Mouse (Mus musculus): Measurements from ENCODE around the gene Fchsd2.
"Not testable (repeated sequence)": the region's sequence is repeated elsewhere in the genome, so short reads cannot be mapped to it uniquely, and the experiment has no call there.

Gene Fchsd2

DNA sequence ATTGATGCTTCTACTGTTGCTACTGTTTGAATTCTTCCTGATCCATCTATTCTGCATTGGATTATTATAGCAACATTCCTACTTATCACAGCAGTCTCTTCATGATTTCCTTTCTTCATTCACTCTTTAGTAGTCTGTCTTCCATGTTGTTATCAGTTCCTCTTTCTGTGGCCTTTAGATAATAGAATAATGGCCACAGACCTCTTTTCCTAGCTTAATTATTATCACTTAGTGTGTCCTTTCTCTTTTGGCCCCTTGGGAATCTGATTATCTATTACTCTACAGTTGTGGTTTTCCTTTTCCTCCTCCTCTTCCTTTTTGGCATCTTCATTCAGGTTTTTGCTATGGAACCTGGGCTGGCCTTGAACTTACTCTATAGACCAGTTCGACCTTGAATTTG is 21.7 kb downstream of the Fchsd2 start:
- DNase-seq (ENCODE audit: low spot score), result no peak

DNA sequence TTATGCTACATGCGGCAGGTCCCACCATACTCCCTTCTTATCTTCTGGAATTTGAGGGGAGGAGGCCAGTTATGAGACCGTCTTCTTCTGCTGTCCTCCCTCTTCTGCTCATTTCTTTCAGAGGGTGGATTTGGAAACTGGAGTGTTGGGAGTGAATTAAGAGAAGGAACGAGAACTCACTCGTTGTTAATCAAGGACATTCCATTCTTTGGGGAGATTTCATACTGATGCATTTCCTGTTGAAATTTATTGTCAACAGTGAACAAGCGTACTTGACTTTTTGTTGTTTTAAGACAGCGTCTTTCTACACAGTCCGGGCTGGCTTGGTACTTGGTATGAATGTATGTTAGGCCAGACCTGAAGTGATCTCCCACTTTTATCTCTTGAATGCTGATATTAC is 26.7 kb downstream of the Fchsd2 start:
- no peak for DNase-seq (ENCODE audit: low spot score)

DNA sequence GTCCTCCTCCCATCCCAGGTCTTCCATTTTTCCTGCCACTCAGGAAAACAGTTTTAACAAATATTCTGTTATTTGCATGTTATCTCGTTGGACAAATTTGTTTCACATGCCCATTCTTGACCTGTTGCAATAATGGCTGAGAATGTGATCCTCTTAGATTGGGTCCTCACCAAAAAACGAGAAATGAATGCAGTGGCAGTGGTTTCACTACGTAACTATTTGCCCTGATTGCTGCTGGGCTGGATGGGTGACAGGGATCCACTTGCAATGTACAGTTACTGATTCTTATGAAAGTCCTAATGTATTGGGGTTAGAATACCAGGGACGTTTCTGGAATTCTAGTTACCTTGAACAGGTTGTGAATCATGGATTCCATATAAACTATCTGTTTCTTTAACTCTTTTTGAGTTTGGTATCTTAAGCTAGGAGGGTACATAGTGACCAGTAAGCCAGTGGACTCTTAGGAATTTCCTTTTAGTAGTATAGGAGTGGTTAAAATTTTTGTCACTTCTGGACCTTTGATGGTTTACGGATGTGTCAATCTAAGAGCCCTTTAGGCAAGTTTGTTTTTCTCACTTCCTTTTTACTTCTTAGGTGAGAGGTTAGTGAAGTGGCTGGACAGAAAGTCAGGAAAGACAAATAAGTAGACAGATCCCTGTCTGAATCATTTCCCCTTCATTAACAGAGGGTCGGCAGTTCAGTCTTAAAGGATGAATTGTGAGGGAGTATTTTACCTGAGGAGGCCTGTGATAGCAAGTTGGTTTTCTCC is 31.1 kb downstream of the Fchsd2 start:
- no peak for DNase-seq (ENCODE audit: low spot score)

DNA sequence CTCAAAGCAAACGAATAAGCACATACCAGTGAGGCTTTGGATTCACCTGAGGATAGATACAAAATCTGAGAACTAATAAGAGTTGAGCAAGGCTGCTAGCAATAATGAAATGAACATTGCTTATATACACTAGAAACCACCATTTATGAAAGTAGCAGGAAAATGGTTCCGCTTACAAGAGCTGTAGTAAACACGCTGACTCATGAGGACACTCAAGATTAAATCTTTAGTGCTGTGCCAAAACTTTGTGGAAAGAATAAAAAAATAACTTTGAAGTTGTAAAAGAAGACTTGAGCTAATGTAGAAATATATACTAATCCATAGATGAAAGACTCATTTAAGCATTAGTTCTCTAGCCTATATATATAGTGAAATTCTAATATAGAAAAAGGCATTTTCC is 35.1 kb downstream of the Fchsd2 start:
- no peak for DNase-seq (ENCODE audit: low spot score)

DNA sequence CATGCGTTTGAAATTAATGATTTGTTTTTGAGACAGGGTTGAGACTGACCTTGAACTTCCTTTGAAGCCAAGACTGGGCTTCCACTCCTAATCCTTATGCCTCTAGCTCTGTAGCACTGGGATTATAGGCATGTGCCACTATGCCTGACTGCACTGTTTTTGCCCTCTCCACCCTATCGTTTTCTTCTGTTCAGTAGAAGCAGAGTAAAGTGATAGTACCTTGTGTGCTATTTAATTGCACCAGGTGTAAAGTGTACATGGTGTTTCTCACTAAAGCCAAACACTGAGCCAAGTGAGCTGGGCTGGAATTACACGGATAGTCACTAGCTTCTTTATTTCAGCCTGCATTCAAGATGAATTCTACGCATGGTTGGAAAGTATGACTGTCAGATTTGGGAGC is 35.9 kb downstream of the Fchsd2 start:
- no peak for DNase-seq (ENCODE audit: low spot score)

DNA sequence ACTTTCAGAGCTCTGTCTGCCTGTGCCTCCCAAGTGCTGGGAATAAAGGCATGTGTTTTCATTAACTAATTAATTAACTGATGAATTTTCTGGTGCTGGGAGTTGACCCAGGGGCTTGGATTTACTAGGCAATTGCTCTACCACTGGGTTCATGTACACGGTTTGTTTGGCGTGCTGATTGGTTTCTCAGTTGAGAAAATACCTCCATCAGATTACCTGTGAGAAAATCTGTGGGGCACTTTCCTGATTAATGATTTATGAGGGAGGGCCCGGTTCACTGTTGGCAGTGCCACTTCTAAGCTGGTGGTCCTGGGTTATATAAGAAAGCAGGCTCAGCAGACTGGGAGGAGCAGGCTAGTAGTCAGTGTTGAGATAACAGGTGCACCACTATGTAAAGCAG is 38.0 kb downstream of the Fchsd2 start:
- DNase-seq (ENCODE audit: low spot score), result no peak

DNA sequence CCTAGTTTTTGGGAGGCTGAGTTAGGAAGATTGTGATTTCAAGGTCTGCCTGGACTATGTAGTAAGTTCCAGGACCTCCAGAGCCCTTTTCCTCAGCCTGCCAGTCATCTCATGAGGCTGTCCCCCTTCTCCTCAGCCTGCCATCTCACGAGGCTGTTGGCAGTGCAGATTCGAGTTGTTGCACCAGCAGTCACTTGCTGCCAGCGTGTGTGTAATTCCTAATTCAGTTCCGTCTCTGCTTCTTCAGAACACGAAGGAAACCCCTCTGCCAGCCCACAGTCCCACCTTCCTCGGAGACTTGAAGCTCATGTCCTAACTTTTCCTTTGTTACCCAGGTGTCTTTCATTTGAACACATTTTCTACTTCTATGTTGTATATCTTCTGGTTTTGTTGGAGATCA is 38.6 kb downstream of the Fchsd2 start:
- DNase-seq (ENCODE audit: low spot score), result no peak

DNA sequence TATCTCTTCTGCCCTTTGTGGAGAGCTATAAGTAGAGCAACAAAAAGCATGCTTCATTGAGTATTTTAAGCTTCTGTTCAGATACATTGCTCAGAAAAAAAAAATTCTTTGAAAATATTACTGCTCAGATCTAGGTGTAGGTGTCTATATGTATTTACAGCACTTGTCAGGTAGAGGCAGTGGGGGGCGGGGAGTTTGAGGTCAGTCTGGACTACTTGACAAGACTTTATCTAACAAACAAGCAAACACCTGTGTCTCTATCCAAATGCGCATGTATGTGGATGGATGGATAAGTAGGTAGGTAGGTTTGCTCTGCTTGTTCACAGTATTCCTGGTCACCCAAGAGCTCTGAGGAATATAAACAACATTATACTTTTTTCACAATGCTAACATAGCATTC is 40.9 kb downstream of the Fchsd2 start:
- no peak for DNase-seq (ENCODE audit: low spot score)

DNA sequence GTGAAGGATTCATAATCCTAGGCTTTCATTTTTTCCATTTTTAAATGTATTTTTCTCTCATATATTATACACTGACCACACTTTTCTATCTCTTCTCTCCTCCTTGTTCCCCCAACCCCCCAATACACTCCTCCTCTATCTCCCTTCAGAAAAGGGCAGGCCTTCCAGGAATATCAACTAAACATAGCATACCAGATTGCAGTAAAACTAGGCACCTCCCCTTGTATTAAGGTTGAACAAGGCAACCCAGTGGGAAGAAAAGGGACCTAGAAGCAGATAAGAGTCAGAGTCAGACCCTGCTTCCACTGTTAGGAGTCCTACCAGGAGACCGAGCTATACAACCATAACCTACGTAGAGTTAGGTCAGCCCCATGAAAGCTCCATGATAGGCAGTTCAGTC is 41.5 kb downstream of the Fchsd2 start:
- no peak for DNase-seq (ENCODE audit: low spot score)

DNA sequence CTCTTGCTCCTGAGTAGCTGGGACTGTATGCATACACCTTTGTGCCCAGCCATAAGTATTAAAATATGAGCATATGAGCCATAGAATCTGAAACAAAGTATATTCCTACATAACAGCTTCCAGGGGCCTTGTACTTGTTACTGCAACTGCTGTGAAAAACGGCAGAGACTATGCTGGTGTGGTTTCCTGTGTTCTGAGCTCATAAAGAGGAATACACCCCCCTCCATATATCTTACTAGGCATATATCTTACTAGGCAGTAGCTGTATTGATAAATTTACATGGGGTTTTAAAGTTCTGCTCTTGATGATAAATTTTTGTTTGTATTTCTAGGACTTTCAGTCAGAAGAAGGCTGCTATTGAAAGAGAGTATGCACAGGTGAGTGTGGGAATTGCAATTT is 46.2 kb downstream of the Fchsd2 start:
- DNase-seq (ENCODE audit: low spot score), result no peak

DNA sequence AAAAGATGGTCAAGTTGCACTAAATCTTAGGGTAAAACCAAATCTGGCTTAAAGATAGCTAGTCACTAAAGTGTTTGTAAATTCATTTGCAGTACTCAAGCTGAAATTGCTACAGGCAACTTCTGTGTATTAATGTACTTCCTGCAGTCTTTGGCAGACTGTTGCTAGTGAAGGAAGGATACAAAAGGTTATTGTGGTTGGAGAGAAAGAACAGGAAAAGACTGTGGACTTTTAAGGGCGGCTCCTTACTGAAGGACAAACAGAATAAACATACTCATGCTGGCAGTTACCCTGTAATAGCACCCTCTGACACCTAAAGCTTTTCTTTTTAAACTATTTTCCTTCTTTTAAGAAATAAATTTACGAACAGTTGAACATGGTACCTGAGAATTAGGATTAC is 50.2 kb downstream of the Fchsd2 start:
- no peak for DNase-seq (ENCODE audit: low spot score)

DNA sequence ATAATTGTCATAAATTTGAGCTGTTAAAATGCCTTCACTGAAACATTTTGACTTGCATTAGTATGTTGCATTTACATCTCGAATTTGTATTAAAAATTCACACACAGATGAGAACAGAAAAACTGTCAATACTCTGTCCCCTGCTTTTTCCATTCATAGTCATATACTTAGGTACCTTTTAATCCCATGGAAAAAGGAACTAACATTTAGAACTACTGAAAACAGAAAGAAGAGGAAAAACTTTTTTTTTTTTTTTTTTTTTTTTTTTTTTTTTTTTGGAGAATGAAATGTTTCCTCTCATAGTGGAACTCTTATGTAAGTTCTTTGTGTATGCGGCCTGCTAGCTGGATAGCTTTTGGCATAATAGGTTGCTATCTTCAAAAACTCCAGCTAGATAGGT is 51.6 kb downstream of the Fchsd2 start:
- no peak for DNase-seq (ENCODE audit: low spot score)

DNA sequence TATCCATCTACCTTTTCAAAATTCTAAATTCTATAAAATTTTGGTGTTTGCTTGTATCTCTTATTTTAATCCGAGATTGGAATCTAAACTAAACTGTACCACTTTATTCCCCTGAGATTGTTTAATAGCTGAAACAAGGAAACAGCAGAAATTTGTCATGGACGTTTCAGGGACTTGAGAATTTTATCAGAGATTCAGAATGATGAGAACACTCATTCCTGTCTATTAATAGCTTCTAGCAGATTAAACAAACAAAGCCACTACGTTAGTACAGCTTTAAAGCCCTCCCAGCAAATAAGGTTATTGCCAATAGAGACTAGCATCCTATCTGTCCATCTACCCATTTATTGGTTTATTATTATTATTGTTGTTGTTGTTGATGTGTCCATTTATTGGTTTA is 56.4 kb downstream of the Fchsd2 start:
- no peak for DNase-seq (ENCODE audit: low spot score)

DNA sequence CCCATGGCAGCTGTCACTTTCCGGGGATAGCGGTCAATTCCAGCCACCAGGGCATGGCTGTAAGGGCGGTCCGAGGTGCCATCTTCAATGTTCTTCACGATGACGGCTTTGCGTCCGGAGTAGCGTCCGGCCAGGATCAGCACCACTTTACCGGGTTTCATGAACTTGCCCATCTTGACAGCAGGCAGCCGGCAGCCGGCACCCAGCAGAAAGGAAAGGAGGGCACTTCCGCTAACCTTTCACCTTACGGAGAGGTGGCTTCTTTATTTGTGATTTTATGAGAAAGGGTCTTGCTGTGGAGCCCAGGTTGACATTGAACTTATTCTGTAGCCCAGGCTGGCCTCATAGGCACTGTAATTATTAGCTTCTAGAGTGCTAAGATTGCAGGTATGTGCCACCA is 62.2 kb downstream of the Fchsd2 start:
- not testable (repeated sequence) for DNase-seq (ENCODE audit: low spot score)

DNA sequence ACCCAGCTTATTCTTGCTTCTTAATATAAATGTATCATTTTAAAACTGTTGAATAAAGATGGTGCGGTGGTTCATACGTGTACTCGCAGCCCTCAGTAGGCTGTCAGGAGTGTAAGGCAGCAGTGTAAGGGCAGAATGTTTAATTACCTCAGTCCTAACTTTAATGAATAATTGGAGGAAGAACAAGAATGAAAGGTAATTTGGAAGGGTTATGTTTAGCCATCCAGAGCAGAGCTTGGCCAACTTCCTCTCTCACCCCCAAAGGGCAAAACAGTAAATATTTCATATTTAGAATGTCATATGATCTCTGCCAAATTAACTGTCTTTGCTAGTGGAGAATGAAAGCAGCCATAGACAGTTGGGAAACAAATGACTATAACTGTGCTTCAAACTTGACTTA is 62.6 kb downstream of the Fchsd2 start:
- DNase-seq (ENCODE audit: low spot score), result no peak

DNA sequence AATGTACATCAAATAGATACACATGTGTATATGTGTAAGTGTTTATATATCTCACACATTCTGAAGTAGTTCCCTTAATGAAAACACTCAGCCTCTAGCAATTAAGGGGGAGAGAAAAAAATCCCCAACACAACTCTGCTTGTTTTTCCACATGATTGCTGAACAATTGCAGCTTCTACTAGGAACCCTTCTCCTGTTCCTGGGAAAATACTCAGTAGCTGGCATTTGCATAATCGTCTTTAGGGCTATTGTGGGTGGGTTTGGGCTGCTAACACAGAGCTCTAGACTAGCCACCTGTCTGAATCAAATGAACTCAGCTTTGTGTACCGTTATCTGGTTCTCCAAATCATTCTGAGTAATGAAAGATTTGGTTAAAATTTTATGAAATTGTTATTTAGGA is 67.6 kb downstream of the Fchsd2 start:
- DNase-seq (ENCODE audit: low spot score), result no peak

DNA sequence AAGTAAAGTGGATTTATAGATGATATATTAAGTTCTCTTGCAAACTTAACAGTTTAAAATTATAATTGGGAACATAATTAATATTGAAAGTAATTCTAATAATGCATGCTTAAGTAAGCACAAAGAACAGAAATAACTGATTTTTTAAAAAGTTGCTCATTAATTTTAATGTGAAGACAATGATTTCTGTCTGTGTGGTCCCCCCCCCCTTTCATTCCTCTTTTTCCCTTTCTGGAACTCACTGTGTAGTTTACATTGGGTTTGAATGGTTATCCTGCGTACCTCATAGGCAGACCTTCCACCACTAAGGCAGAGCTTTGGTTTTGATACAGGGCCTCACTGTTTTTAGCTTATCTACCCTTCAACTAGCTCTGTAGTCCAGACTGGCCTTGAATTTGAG is 70.1 kb downstream of the Fchsd2 start:
- DNase-seq (ENCODE audit: low spot score), result no peak

DNA sequence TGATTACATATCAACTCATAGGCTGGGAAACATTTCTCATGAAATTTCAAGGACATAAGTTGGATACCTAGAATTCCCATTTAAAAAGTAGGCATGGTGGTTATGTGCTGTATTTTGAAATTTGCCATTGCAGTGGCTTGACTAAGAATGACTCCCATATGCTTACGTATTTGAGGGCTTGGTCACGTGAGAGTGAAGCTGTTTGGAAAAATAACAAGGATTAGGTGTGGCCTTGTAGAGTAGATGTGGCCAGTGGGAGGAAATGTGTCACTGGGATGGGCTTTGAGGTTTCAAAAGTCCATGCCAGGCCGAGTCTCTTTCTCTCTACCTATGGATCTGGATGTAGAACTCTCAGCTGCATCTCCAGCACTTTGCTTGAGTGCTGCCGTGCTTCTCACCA is 71.2 kb downstream of the Fchsd2 start:
- no peak for DNase-seq (ENCODE audit: low spot score)

DNA sequence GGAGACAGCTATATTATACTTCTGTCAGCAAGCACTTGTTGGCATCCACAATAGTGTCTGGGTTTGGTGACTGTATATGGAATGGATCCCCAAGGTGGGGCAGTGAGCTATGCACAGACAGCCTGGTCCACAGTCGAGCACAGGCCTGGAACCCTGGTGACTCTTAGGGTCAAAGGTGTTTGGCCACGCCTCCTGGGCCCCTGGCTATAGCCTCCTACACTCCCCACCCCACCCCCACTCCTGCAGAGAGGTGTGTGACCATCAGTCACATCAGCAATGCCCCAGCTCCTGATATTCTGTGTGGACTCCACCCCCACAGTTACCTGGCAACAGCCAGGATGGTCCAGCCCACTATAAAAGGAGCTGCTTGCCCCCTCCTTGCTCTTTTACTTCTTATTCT is 73.9 kb downstream of the Fchsd2 start:
- no peak for DNase-seq (ENCODE audit: low spot score)

DNA sequence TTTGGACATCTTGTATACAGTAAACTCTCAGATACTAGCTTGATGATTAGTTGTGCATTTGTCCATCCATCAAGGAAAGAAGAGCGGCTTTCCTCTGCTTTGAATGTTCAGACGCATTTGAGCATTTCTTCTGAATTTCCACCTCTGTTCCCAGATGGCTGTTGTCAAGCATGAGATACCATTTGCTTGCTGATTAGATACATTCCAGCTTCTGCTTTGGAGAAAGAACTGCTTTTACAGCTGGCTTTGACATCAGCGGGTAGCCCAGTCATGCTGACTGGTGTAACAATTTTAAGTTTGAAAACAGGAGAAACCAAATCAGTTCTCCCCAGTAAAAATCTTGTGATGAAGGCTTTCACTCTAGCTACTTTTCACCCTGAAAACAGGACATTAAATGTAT is 77.8 kb downstream of the Fchsd2 start:
- DNase-seq (ENCODE audit: low spot score), result no peak

DNA sequence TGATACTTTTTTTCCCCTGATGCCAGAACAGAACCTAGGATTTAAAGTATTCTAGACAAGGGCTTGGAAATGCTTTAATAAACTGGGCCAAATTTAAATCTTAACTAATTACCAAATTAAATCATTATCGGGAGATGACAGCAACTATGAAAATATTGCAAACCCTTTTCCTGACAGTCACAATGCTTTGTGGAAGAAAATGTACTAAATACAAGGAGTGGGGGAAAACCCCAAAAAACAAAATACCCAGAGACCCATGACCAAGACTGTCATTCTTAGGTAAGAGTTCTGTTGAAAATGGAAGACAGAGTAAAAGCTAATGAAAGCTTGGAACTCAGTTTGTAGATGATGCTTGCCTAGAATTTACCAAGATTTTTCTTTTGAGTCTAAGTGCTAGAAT is 78.3 kb downstream of the Fchsd2 start:
- no peak for DNase-seq (ENCODE audit: low spot score)

DNA sequence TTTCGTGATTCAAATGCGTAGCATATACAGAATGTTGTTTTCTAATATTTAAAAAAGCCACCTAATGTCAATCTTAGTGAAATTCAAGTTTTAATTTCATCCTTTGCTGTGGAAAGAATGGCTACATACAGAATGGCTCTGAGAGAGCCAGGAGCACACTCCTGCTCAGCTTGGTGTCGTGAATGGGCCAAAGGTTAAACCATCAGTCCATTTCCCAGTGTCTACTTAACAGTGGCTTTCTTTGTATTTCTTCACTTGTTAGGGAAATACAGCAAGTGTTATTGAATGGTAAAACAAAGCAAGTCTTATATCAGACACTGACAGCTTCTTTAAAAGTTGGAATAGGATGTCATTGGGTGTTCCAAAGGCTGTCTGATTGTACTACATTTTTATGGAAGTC is 80.7 kb downstream of the Fchsd2 start:
- no peak for DNase-seq (ENCODE audit: low spot score)

DNA sequence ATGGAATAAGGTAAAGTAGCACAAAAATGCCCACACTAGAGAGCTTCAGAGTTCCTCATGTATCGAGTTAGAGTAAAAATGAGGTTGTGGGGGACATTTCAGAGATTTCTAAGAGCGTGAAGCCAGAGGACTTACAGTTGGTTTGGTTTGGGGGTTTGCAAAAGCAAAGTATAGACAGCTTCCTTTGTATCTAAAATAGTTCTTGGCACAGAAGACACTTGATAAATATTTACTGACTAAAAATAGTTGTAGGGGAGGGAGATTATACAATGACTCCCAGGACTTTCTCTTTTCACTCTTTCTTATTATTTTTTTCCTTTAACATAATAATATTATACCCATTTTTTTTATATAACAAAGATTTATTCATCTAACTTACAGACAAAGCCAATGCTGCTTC is 86.1 kb downstream of the Fchsd2 start:
- no peak for DNase-seq (ENCODE audit: low spot score)

DNA sequence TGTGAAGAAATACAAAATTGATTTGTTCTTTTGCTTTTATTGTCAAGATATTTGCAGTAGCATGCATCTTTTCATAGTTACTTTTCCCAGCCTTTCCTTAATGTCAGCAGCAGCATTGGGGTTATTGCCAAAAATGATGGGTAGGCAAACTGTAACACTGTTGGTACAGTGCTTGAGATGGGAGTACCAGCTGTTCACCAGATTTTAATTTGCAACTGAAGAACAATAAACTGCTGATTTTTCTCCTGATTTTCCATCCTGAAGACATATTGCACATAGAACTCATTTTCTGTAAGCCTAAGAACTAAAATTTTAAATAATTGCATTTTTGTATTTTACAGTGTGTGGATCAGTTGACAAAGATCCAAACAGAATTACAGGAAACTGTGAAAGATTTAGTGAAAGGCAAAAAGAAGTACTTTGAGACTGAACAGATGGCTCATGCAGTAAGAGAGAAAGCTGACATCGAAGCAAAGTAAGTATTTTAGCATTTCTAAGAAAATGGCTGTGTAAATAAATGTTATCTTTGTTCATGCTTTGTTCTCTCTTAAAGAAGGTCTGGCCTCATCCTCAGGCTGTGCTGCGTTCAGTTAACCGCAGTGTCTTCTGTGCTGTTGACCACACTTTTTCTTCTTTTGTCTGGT is 98.8 kb downstream of the Fchsd2 start:
- DNase-seq (ENCODE audit: low spot score), result no peak
